10 mouse cellular contexts compared by ENCODE assay signal in genomic region chr3:129299874-129300273, GRCm38 (mm10). TPM values are rescaled to one million over a fixed set of nuclear protein-coding genes. Genes with fewer than 3 reads are reported as not detected.
DNase-seq lines count a peak whose midpoint lies in the region; ATAC-seq and TF ChIP-seq lines count a peak whose summit lies in the region.
"Had no signal": no experiment of that assay in that cellular context is flagged by ENCODE, and none has a peak within 500 bp of the region (broad histone marks: within the 10 kb centered on the region; RNA-seq: fewer than 3 reads in every experiment).

No protein-coding gene starts in this region.

- H3K9ac ChIP-seq in liver, embryonic 14.5 days (replicated peaks) = no peak overlapping the region
- H3K9ac ChIP-seq: hindbrain, embryonic 15.5 days had no signal

- no peaks in the 10 kb centered on the region; a peak in 1 of 4 replicates for H3K4me1 ChIP-seq in liver, embryonic 14.5 days (replicated peaks; ENCODE audit: control insufficient read depth in 2 of 2, insufficient read depth in 2 of 2, low read length in 1 of 2)
- H3K4me1 ChIP-seq: hindbrain, embryonic 15.5 days had no signal

- peak; percentile 79 for ATAC-seq in frontal cortex, adult (ENCODE audit: low TSS enrichment)
- no peak for ATAC-seq in liver, embryonic 14.5 days (ENCODE audit: insufficient read depth)

- no peak overlapping the region for H3K4me2 ChIP-seq in liver, embryonic 14.5 days (ENCODE audit: low read depth)
- H3K4me2 ChIP-seq: hindbrain, embryonic 15.5 days had no signal

- no peak overlapping the region for H3K4me3 ChIP-seq in liver, embryonic 14.5 days (ENCODE audit: insufficient read depth in 1 of 2, low read depth in 2 of 2, low read length in 2 of 2)
- H3K4me3 ChIP-seq: hindbrain, embryonic 15.5 days; myocyte had no signal

- peak; percentile 57; the same call in 1 of the 2 replicates for TF ChIP-seq CTCF in liver, embryonic 14.5 days (IDR thresholded peaks at IDR 0.05; ENCODE audit: low read depth)

- TF ChIP-seq EP300 in liver, embryonic 14.5 days (IDR thresholded peaks at IDR 0.05; ENCODE audit: low read depth) = no peak

- H3K27ac ChIP-seq in liver, embryonic 14.5 days = no peak overlapping the region
- H3K27ac ChIP-seq: hindbrain, embryonic 15.5 days had no signal

- no peaks in the 10 kb centered on the region for H3K9me3 ChIP-seq in liver, embryonic 14.5 days (ENCODE audit: control insufficient read depth, low read length)
- H3K9me3 ChIP-seq: hindbrain, embryonic 15.5 days had no signal

- H3K36me3 ChIP-seq in liver, embryonic 14.5 days (replicated peaks; ENCODE audit: control insufficient read depth, insufficient read depth, low read depth) = no peaks in the 10 kb centered on the region
- H3K36me3 ChIP-seq: hindbrain, embryonic 15.5 days had no signal

- no peaks in the 10 kb centered on the region for H3K27me3 ChIP-seq in liver, embryonic 14.5 days (ENCODE audit: control insufficient read depth, insufficient read depth, low read length)
- H3K27me3 ChIP-seq: hindbrain, embryonic 15.5 days had no signal

- DNase-seq in frontal cortex, postnatal 25 days (ENCODE audit: low spot score in 2 of 2) = no peak
- no peak for DNase-seq in liver, embryonic 14.5 days (ENCODE audit: low read depth in 3 of 3, low spot score in 3 of 3)
- DNase-seq in liver = no peak
- peak; percentile 75 for DNase-seq in NIH3T3 (ENCODE audit: low read depth)
- peak; percentile 72 for DNase-seq in induced T-regulatory cell, adult 2 months (ENCODE audit: low read depth)
- no peak for DNase-seq in yolk sac, embryonic 10.5 days (ENCODE audit: low spot score)
- DNase-seq in urinary bladder, postnatal 10 days (ENCODE audit: low spot score) = no peak

- 29% methylated on average over 1 of the region's 1 CpGs for WGBS in liver, embryonic 14.5 days (ENCODE audit: insufficient replicate concordance)

RNA-seq across cellular contexts. Expression of gene Enpep, which starts 32.6 kb away (rescaled TPM):
- polyA plus RNA-seq in liver, embryonic 14.5 days (2012; rRNA removed) = 1.9 and 2.5 TPM in 2 replicates
- polyA plus RNA-seq in liver, embryonic 14.5 days (2014; fragmentation: Nextera tagmentation; extraction: Ambion mirVana) = 2.7 and 4.3 TPM in 2 replicates

Comparison
In these comparisons a context has a peak if more than half of its experiments do, and no peak if none do; other contexts are left out.
1. DNase-seq: peak in NIH3T3 (single experiment) and induced T-regulatory cell, adult 2 months (single experiment); none in frontal cortex, postnatal 25 days (0 of 2), liver, embryonic 14.5 days (0 of 3), liver (single experiment), yolk sac, embryonic 10.5 days (single experiment) and urinary bladder, postnatal 10 days (single experiment).